Mouse (Mus musculus) intestine, postnatal 0 days (tissue): Measurements from ENCODE around the gene Gm45062. TPM values are rescaled to one million over a fixed set of nuclear protein-coding genes. Genes with fewer than 3 reads are reported as not detected.

Experiments used
- ATAC-seq: fragments of 200-750 bp; cut with Nextera tagmentation; 2 replicates; pipeline ENCODE4 v1.8.0; 2017; ENCODE audit warnings: mild to moderate bottlenecking, moderate TSS enrichment, moderate library complexity
- H3K27ac ChIP-seq: fragments of 300-500 bp; sonication (generic); 2 replicates; pipeline ENCODE4 v1.5.1; 2014; ENCODE audit warnings: mild to moderate bottlenecking, low read depth, low read length, moderate library complexity
- H3K27me3 ChIP-seq: fragments of 300-500 bp; sonication (generic); replicated peaks from 2 replicates; pipeline ENCODE4 v1.6.1; 2014; ENCODE audit warnings: low read length, mixed read lengths; ENCODE audit not compliant: control insufficient read depth, insufficient read depth
- H3K36me3 ChIP-seq: fragments of 300-500 bp; sonication (generic); 2 replicates; pipeline ENCODE4 v1.6.1; 2014; ENCODE audit warnings: mild to moderate bottlenecking, moderate library complexity; ENCODE audit not compliant: control insufficient read depth, insufficient read depth
- H3K4me1 ChIP-seq: fragments of 300-500 bp; sonication (generic); replicated peaks from 2 replicates; pipeline ENCODE4 v1.6.1; 2014; ENCODE audit warnings: antibody characterized with exemption, low read length, mixed read lengths; ENCODE audit not compliant: control insufficient read depth, insufficient read depth
- H3K4me2 ChIP-seq: fragments of 300-500 bp; sonication (generic); replicated peaks from 2 replicates; pipeline ENCODE4 v1.6.1; 2014; ENCODE audit warnings: low read depth, mild to moderate bottlenecking, moderate library complexity
- H3K4me3 ChIP-seq: fragments of 300-500 bp; sonication (generic); 2 replicates; pipeline ENCODE4 v1.5.1; 2014; ENCODE audit warnings: low read depth, low read length
- H3K9ac ChIP-seq: fragments of 300-500 bp; sonication (generic); 2 replicates; pipeline ENCODE4 v1.6.1; 2014; ENCODE audit warnings: mild to moderate bottlenecking, low read depth, low read length
- H3K9me3 ChIP-seq: fragments of 300-500 bp; sonication (generic); 2 replicates; pipeline ENCODE4 v1.6.1; 2016; ENCODE audit warnings: mixed run types; ENCODE audit not compliant: control insufficient read depth
- CTCF ChIP-seq: sonication (generic); IDR thresholded peaks from 2 replicates; pipeline ENCODE4 v1.5.1; 2016; ENCODE audit warnings: low read depth, mild to moderate bottlenecking, control low read depth, antibody characterized with exemption, moderate library complexity
- WGBS: fragments of 180-500 bp; shearing (Covaris S2); extraction: QIAGEN DNeasy Blood & Tissue Kit; methylation state at CpG from one replicate; pipeline ENCODE4 v1.1.7; 2014; 5-methylcytosine and 5-hydroxymethylcytosine counted together
- polyA plus RNA-seq: library from polyadenylated mRNA; unstranded; fragments of >200 nt; fragmentation: Nextera tagmentation; extraction: Ambion mirVana; gene quantifications from 2 replicates; pipeline ENCODE4 v1.2.1, GENCODE M21; 2015

Gm45062 gene
- polyA plus RNA-seq, 1 experiment from 2014 or later: 0.30 TPM

DNA sequence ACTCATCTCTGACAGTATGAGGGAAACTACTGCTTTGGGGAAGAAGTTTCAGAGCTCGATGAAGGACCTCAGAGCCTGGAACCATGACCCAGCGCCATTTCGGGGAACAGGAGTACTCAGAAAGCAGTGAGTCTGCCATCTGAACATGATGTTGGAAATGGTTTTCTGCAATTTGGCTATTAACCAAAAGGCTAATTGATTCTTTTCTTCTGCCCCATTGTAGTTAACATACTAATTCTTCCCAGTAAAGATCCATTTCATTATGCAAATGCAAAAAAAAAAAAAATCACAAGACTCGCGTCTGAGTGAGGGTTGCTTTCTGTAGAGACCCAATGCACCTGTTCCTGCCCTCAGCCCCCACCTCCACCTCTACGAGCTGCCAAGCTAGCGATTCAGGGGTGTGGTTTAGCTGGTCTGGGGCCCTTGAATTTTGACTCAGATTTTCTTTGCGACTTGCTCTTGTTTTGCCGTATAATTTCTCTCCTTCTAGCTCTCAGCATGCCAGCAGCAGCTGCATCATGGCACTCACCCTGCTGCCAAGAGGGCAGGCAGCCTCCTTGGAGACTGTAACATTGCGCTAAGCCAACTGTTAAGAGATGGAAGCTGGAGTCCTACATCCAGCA is 162.8 kb downstream of the Gm45062 start:
- H3K36me3 ChIP-seq: no peaks in the 10 kb centered on the region
- H3K4me3 ChIP-seq: no peak overlapping the region
- no peak for TF ChIP-seq CTCF
- no peaks in the 10 kb centered on the region for H3K9me3 ChIP-seq
- ATAC-seq: no peak
- 83% methylated on average over 10 of the region's 10 CpGs for WGBS
- no peak overlapping the region for H3K9ac ChIP-seq
- H3K4me2 ChIP-seq: no peak overlapping the region
- no peaks in the 10 kb centered on the region for H3K27me3 ChIP-seq
- no peak overlapping the region for H3K27ac ChIP-seq
- H3K4me1 ChIP-seq: no peaks in the 10 kb centered on the region; the same call in 1 of the 2 replicates

DNA sequence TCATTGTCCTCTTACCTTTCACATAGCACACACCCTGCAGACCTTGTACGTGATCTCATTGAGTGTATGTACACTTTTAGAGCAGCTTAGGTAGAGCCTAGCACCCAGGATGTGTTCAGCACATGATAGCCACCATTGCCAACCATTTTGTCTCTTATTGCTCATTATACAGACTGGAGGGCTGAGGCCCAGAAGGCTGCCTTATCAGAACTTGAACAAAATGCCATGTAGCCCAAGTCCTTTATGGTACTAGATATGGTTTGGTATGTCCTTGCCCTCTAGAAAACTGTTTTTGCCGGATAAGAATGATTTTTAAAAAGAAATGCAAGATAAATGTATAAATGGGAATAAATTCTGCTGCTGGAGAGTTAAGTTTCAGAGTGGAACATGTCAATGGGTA is 163.9 kb downstream of the Gm45062 start:
- H3K4me2 ChIP-seq: no peak overlapping the region
- 85% methylated on average over 2 of the region's 2 CpGs for WGBS
- H3K27me3 ChIP-seq: no peaks in the 10 kb centered on the region
- H3K9me3 ChIP-seq: no peaks in the 10 kb centered on the region
- no peaks in the 10 kb centered on the region for H3K36me3 ChIP-seq
- no peak overlapping the region for H3K4me3 ChIP-seq
- no peaks in the 10 kb centered on the region; the same call in 1 of the 2 replicates for H3K4me1 ChIP-seq
- no peak overlapping the region for H3K27ac ChIP-seq
- no peak for ATAC-seq
- no peak overlapping the region for H3K9ac ChIP-seq
- no peak for TF ChIP-seq CTCF

DNA sequence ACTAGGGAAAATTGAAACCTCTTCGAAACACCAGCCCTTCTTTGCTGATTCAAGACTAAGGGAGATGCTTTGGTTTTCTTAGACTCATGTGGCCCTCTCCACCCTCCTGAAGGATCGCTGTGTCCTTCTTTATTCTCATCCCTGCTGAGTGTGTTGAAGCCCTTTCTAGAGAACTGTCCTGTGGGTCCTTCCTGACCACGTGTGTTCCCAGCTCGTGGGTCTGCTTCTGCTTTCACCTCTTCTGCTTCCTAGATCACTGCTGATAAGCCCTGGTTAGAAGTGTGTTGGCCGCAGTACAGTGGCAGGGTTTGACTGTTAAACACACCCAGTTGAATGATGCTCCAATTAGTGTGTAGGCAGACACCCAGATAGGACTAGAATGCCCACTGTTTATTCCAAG is 168.4 kb downstream of the Gm45062 start:
- Histone ChIP-seq H3K9ac (no peak overlapping the region), H3K4me1 (no peaks in the 10 kb centered on the region), H3K27me3 (no peaks in the 10 kb centered on the region), H3K4me2 (no peak overlapping the region), H3K9me3 (no peaks in the 10 kb centered on the region), H3K27ac (no peak overlapping the region), H3K36me3 (0 out of 2 replicates have a peak, but pooled peaks cover 4% of the 10 kb centered on the region), H3K4me3 (no peak overlapping the region)
- TF ChIP-seq CTCF: no peak
- 70% methylated on average over 5 of the region's 5 CpGs for WGBS
- ATAC-seq: no peak

DNA sequence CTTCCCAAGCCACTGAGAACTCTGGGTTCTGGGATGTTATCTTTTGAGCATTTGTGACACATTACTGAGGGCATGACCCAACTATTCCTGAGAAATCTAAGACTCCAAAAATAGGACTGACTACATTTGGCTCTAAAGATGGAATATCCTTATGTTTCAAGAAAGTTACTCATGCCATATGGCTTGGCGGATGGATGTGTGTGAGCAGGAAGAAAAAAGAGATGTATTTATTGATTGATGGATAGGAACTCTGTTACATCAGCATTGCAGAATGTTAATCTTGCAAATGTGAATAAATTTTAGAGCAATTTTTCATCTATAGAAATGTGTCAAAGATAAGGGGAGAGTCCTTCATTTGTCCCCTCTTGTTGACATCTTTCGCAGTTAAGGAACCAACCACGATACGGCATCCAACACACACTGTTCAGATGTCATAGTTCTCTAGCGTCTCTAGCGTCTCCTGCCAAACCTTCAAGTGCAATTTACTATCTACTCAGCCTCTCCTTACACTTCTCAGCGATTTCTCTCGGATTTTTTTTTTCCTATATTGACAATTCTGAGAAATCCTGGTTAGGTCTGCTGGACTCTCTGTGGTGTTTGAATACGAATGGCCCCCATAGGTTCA is 171.5 kb downstream of the Gm45062 start:
- Histone ChIP-seq H3K27me3 (no peaks in the 10 kb centered on the region), H3K27ac (no peak overlapping the region), H3K4me2 (no peak overlapping the region), H3K9me3 (no peaks in the 10 kb centered on the region), H3K4me3 (no peak overlapping the region), H3K4me1 (no peaks in the 10 kb centered on the region), H3K9ac (no peak overlapping the region), H3K36me3 (0 out of 2 replicates have a peak, but pooled peaks cover 4% of the 10 kb centered on the region)
- TF ChIP-seq CTCF: no peak
- WGBS: 87% methylated on average over 9 of the region's 9 CpGs
- ATAC-seq: no peak

DNA sequence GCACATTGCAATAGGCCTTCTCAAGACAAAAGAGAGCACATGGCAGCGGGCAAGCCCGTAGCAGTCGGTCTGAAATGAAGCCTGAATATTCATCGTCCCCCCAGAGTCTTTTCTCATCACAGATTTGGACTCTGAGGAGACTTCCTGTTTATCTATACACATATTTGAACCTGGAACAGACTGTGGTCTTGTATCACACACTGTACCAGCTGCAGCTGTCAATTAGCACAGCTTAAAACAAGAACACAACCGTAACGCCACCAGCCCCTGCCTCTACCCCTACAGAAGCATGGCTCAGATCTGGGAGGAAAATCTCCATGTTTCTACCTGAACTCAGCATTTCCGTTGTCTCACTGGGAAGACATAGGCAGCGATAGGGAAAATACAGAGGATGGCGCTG is 173.9 kb downstream of the Gm45062 start:
- 82% methylated on average over 9 of the region's 9 CpGs for WGBS
- no peak for TF ChIP-seq CTCF
- Histone ChIP-seq H3K27me3 (no peaks in the 10 kb centered on the region), H3K9ac (no peak overlapping the region), H3K36me3 (0 out of 2 replicates have a peak, but pooled peaks cover 4% of the 10 kb centered on the region), H3K4me2 (no peak overlapping the region), H3K4me3 (no peak overlapping the region), H3K4me1 (no peaks in the 10 kb centered on the region), H3K9me3 (no peaks in the 10 kb centered on the region), H3K27ac (no peak overlapping the region)
- ATAC-seq: no peak

DNA sequence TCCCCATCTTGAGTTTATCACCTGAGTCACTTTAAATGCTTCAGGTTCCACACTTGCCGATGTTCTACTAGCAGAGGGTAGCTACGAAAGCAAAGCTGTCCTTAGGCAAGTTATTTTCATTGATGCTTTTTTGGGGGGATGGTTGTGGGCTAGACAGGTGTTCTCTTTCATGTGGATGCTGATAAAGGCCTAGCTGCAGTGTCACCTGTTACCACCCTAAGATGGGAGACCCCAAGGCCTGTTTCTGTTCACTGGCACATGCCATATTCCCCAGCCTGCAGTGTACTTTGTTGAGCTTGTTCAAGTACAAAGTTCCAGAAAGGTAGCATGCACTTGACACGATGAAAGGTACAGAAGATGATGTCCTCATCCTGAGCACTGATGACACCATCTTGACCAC is 178.7 kb downstream of the Gm45062 start:
- no peak for ATAC-seq
- no peak overlapping the region for H3K9ac ChIP-seq
- no peak overlapping the region for H3K4me3 ChIP-seq
- no peak overlapping the region for H3K4me2 ChIP-seq
- TF ChIP-seq CTCF: no peak
- no peaks in the 10 kb centered on the region for H3K9me3 ChIP-seq
- 95% methylated on average over 3 of the region's 3 CpGs for WGBS
- H3K36me3 ChIP-seq: no peaks in the 10 kb centered on the region
- no peaks in the 10 kb centered on the region for H3K27me3 ChIP-seq
- no peaks in the 10 kb centered on the region for H3K4me1 ChIP-seq
- no peak overlapping the region for H3K27ac ChIP-seq
